8 mouse cellular contexts compared by ENCODE assay signal in the genomic region with DNA sequence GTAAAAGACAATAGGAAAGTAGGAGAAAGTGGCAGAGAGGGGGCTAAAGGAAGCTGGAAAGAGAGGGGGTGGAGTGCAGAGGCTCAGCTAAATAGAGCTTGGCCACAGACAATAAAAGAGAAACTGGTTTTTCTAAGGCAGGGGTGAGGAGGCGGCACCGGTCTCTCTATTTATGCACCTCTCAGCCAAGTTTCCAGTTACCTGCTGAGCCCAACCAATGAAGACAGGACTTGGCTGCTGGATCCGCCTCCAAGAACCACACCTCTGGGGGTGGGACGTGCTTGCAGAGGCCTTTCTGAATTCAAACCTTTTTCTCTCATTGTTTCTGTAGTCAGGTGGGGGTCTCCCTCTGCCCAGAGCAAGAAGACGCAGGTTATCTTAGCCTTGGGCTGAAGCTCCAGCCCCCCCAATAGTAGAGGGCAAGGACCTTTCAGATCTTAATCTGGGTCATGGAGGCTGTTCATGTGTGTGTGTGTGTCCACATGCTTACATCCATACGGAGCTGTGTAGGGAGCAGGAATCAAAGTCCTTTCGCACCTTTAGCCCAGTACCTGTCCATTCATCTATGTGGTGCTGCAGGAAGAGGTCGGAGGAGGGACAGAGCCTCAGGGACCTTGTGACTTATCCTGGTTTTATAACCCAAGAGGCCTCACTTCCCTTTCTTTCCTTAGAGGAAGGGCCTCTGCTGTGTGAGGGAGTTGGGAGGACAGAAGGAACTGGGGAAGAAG.
DNase-seq lines count a peak whose midpoint lies in the region; ATAC-seq and TF ChIP-seq lines count a peak whose summit lies in the region.
"Had no signal": no experiment of that assay in that cellular context is flagged by ENCODE, and none has a peak within 500 bp of the region (broad histone marks: within the 10 kb centered on the region; RNA-seq: fewer than 3 reads in every experiment).

No protein-coding gene starts in this region.

- peak overlapping the region; percentile 60 for H3K4me3 ChIP-seq in E14TG2a.4 (replicated peaks; ENCODE audit: low read length)
- no peak overlapping the region; the same call in 1 of the 2 replicates for H3K4me3 ChIP-seq in kidney, embryonic 14.5 days (ENCODE audit: low read length)
- no peak overlapping the region for H3K4me3 ChIP-seq in hindbrain, embryonic 10.5 days

- peaks cover 17% of the 10 kb centered on the region; the same call in 1 of the 2 replicates for H3K36me3 ChIP-seq in E14TG2a.4 (ENCODE audit: insufficient read depth, low read length)
- H3K36me3 ChIP-seq in kidney, embryonic 14.5 days (ENCODE audit: control insufficient read depth, insufficient read depth, low read length): no peaks in the 10 kb centered on the region
- no peaks in the 10 kb centered on the region for H3K36me3 ChIP-seq in hindbrain, embryonic 10.5 days

- 36% methylated on average over 8 of the region's 8 CpGs for WGBS in kidney, embryonic 14.5 days
- 31% methylated on average over 8 of the region's 8 CpGs for WGBS in hindbrain, embryonic 10.5 days

- peak overlapping the region; percentile 23; the same call in 1 of the 2 replicates for H3K9ac ChIP-seq in kidney, embryonic 14.5 days (ENCODE audit: low read depth, low read length)

- peaks cover 98% of the 10 kb centered on the region for H3K4me1 ChIP-seq in E14TG2a.4 (replicated peaks; ENCODE audit: low read depth, low read length)
- H3K4me1 ChIP-seq in kidney, embryonic 14.5 days (ENCODE audit: control insufficient read depth, insufficient read depth, low read length): peaks cover 14% of the 10 kb centered on the region
- peaks cover 26% of the 10 kb centered on the region for H3K4me1 ChIP-seq in hindbrain, embryonic 10.5 days (replicated peaks)

- H3K27ac ChIP-seq in kidney, embryonic 14.5 days (ENCODE audit: low read depth, low read length): peak overlapping the region; percentile 65; the same call in 1 of the 2 replicates
- no peak overlapping the region for H3K27ac ChIP-seq in hindbrain, embryonic 10.5 days

- peaks cover 19% of the 10 kb centered on the region for H3K9me3 ChIP-seq in E14TG2a.4 (ENCODE audit: low read length)
- no peaks in the 10 kb centered on the region for H3K9me3 ChIP-seq in kidney, embryonic 14.5 days (ENCODE audit: control insufficient read depth, low read length)
- no peaks in the 10 kb centered on the region for H3K9me3 ChIP-seq in hindbrain, embryonic 10.5 days

- no peaks in the 10 kb centered on the region for H3K27me3 ChIP-seq in E14TG2a.4 (ENCODE audit: insufficient read depth, low read length)
- H3K27me3 ChIP-seq in kidney, embryonic 14.5 days (ENCODE audit: control insufficient read depth, insufficient read depth, low read length): no peaks in the 10 kb centered on the region
- peaks cover 4% of the 10 kb centered on the region; the same call in 1 of the 2 replicates for H3K27me3 ChIP-seq in hindbrain, embryonic 10.5 days (ENCODE audit: insufficient read depth, poor library complexity, severe bottlenecking)

- peak overlapping the region; percentile 6; the same call in 1 of the 2 replicates for H3K4me2 ChIP-seq in kidney, embryonic 14.5 days (replicated peaks; ENCODE audit: low read depth, low read length)

- peak; percentile 82 for ATAC-seq in kidney, embryonic 14.5 days (ENCODE audit: low FRiP score, low TSS enrichment)

- no peak for TF ChIP-seq CTCF in E14TG2a.4 (conservative IDR thresholded peaks at IDR 0.05; ENCODE audit: low read length)

- peak; percentile 39 for DNase-seq in ZHBTc4 (ENCODE audit: low read depth, low spot score)
- peak; percentile 54 to 61 for DNase-seq in lung, adult 18-20 months
- DNase-seq in spleen, adult 12 weeks (ENCODE audit: low spot score): no peak
- DNase-seq in gastrocnemius, postnatal 25 days: no peak
- DNase-seq in hindbrain, embryonic 10.5 days (ENCODE audit: low spot score): no peak
- DNase-seq: cerebellum, adult 8-10 months had no signal

Comparison
In these comparisons a context has a peak if more than half of its experiments do, and no peak if none do; other contexts are left out.
1. DNase-seq: peak in ZHBTc4 (single experiment) and lung, adult 18-20 months (2 of 2); none in spleen, adult 12 weeks (single experiment), gastrocnemius, postnatal 25 days (single experiment) and hindbrain, embryonic 10.5 days (single experiment).